Mouse (Mus musculus) forebrain, embryonic 10.5 days (tissue): Measurements from ENCODE around the gene Mllt6. TPM values are rescaled to one million over a fixed set of nuclear protein-coding genes. Genes with fewer than 3 reads are reported as not detected.
"Not testable (repeated sequence)": the region's sequence is repeated elsewhere in the genome, so short reads cannot be mapped to it uniquely, and the experiment has no call there.

Experiments used
- DNase-seq: peaks from one replicate; pipeline ENCODE4 v3.0.0-alpha.2; 2017; ENCODE audit warnings: low spot score; ENCODE audit errors: extremely low spot score
- H3K27ac ChIP-seq: fragments of 300-500 bp; sonication (generic); 2 replicates; pipeline ENCODE4 v1.5.1; 2016; ENCODE audit warnings: mild to moderate bottlenecking
- H3K27me3 ChIP-seq: fragments of 300-500 bp; sonication (generic); 2 replicates; pipeline ENCODE4 v1.6.1; 2016; ENCODE audit warnings: mild to moderate bottlenecking; ENCODE audit not compliant: poor library complexity, severe bottlenecking
- H3K36me3 ChIP-seq: fragments of 300-500 bp; sonication (generic); replicated peaks from 2 replicates; pipeline ENCODE4 v1.6.1; 2016; ENCODE audit warnings: mild to moderate bottlenecking, moderate library complexity
- H3K4me1 ChIP-seq: fragments of 300-500 bp; sonication (generic); 2 replicates; pipeline ENCODE4 v1.6.1; 2016
- H3K4me3 ChIP-seq: fragments of 300-500 bp; sonication (generic); 2 replicates; pipeline ENCODE4 v1.5.1; 2016; ENCODE audit warnings: mild to moderate bottlenecking, moderate library complexity
- H3K9me3 ChIP-seq: fragments of 300-500 bp; sonication (generic); 2 replicates; pipeline ENCODE4 v1.6.1; 2016; ENCODE audit warnings: mild to moderate bottlenecking, moderate library complexity
- WGBS: fragments of 180-500 bp; shearing (Covaris S2); methylation state at CpG from one replicate; pipeline ENCODE4 v1.1.7; 2016; 5-methylcytosine and 5-hydroxymethylcytosine counted together
- microRNA-seq: library from miRNA; unstranded; fragments of <30 nt; microRNA quantifications from one replicate; pipeline ENCODE4, GENCODE M21; 2017
- polyA plus RNA-seq: library from polyadenylated mRNA; unstranded; fragments of >200 nt; fragmentation: Nextera tagmentation; extraction: Ambion mirVana; gene quantifications from 2 replicates; pipeline ENCODE4 v1.2.1, GENCODE M21; 2016

The Mllt6 gene
- polyA plus RNA-seq, 1 experiment from 2014 or later, result 2.5 TPM

DNA sequence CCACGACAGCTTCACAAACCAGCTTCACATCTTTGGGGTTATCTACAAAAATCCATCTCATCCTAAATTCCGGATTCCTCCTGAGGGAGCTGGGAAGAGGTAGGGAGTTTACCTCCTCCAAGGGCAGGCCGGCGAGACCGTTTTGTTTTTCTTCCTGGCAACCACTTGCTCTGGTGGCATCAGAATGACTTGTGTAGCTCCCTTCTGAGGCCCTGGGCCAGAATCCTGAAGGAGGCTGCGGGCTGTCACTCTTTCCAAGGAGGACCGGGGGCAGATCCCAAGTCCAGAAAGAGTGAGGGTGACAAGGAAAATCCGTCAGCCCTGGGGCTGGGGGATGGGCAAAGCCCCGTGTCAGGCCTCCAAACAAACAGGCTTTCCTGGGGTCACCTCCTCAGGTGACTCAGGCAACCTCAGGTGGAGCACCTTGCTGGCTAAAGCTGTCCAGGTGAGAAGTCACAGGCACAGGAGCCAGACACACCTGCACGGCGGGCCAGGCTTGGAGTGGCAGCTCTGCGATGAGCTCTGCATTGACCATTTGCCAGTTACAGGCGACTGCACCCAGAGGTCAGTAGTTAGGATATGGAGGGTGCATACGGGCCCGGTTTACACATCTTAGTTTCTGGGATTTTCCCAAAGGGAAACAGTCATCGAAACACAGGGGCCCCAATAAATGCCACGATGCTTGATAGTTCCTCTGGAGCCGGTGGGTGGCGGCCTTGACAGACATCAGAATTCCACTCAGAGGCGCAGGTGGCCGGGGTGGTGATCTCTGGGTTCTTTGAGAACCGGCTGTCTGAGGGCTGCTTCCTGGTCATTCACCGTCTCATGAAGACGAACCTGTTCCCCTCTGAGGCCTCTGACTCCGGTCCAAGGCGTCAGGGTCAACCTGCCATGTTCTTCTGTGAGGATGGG is 54.4 kb downstream of the Mllt6 start:
- Histone ChIP-seq H3K27ac (no peak overlapping the region), H3K4me1 (no peaks in the 10 kb centered on the region), H3K27me3 (no peaks in the 10 kb centered on the region), H3K36me3 (peaks cover 97% of the 10 kb centered on the region), H3K9me3 (peaks cover 6% of the 10 kb centered on the region; the same call in 1 of the 2 replicates), H3K4me3 (no peak overlapping the region)
- DNase-seq, result no peak
- whole genome bisulfite sequencing, result 88% methylated on average over 26 of the region's 26 CpGs

DNA sequence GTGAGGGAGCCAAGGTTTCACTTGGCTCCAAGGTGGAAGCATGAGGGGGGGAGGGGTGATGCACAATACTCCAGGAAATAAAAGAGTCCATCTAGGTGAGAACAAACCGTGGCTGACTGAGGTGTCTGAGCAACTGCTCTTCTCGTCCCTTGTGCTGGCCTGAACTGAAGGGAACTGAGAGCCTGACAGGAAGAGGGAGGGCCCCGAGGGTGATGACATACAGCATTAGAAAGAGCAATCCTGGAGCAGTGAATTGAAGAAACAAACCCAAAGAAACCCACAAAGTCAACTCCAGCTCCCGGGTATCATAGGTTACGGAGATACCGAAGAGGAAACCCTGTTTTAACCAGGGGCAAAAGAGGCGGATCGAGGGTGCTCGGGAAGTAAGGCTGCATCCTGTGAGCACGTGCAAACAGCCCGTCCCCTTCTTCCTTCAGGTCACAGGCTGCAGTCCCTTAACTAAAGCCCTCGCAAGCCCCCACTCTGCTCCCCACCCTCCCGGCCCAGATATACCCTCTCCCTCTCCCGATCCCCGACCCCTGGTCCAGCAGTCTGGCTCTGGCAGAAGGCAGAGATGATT is 55.2 kb downstream of the Mllt6 start:
- Histone ChIP-seq H3K4me1 (no peaks in the 10 kb centered on the region), H3K4me3 (no peak overlapping the region; the same call in 1 of the 2 replicates), H3K36me3 (peaks cover 97% of the 10 kb centered on the region), H3K27me3 (no peaks in the 10 kb centered on the region), H3K27ac (no peak overlapping the region), H3K9me3 (peaks cover 6% of the 10 kb centered on the region; the same call in 1 of the 2 replicates)
- no peak for DNase-seq
- 87% methylated on average over 15 of the region's 15 CpGs for WGBS

DNA sequence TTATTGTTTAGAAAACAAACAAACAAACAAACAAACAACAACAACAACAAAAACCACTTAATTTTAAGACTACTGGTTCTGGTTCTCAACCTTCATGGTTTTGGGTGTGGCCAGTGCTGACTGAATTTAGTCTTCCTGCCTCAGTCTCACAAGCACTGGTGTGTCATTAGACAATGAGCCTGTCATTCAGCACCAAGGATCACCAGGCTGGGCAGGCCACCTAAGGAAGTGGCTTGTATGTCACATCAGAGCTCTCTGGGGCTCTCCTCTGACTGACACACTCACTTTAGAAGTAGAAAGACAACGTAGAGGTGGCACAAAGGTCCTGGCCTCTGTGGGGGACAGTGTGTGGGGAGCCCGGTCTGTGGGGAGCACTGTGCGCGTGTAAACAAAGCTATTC is 55.8 kb downstream of the Mllt6 start:
- H3K27ac ChIP-seq, result no peak overlapping the region
- WGBS, result 92% methylated on average over 4 of the region's 4 CpGs
- H3K36me3 ChIP-seq, result peaks cover 97% of the 10 kb centered on the region
- H3K4me1 ChIP-seq, result no peaks in the 10 kb centered on the region
- H3K4me3 ChIP-seq, result no peak overlapping the region
- H3K27me3 ChIP-seq, result no peaks in the 10 kb centered on the region
- H3K9me3 ChIP-seq, result peaks cover 6% of the 10 kb centered on the region; the same call in 1 of the 2 replicates
- DNase-seq, result no peak

DNA sequence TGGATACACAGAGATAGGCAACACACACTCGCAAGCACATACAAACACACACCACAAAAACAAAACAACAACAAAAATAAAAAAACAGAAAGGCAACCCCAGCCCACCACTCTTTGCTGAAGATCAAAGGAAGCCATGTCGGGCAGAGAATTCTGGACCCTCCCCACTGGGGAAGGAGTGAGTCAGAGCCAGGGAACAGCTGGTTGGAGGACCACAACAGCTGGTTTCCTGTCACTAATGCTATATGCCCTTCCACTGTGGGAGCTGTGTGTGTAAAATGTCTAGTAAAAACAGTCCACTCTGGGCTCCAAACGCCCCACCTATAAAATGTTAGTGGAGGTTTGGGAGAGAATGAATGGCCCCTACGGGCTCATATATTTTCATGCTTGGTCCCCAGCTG is 58.1 kb downstream of the Mllt6 start:
- Histone ChIP-seq H3K27ac (no peak overlapping the region), H3K4me3 (no peak overlapping the region), H3K9me3 (peaks cover 6% of the 10 kb centered on the region; the same call in 1 of the 2 replicates), H3K4me1 (no peaks in the 10 kb centered on the region), H3K36me3 (peaks cover 98% of the 10 kb centered on the region), H3K27me3 (no peaks in the 10 kb centered on the region)
- 95% methylated on average over 4 of the region's 4 CpGs for WGBS
- no peak for DNase-seq

DNA sequence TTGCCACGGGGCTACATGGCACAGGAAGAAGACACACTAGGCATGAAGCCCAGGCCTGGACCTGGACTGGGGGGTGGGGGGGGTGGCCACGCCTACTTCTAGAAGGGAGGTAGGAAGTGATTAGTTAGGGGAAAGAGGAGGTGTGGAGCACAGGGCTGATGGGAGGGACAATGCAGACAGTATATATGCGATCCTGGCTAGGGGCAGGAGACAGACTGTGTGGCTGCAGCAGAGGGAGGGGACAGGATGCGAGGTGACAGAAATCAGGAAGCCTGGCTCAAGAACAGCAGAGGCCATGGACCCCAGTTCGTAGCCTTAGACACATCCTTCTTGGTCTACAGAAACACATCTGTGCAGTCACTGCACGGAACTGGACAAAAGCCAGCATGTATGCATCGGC is 60.5 kb downstream of the Mllt6 start:
- DNase-seq, result no peak
- 87% methylated on average over 7 of the region's 7 CpGs for WGBS
- Histone ChIP-seq H3K4me1 (peaks cover under 1% of the 10 kb centered on the region; the same call in 1 of the 2 replicates), H3K9me3 (peaks cover 6% of the 10 kb centered on the region; the same call in 1 of the 2 replicates), H3K36me3 (peaks cover 100% of the 10 kb centered on the region), H3K27me3 (no peaks in the 10 kb centered on the region), H3K4me3 (no peak overlapping the region), H3K27ac (no peak overlapping the region)

DNA sequence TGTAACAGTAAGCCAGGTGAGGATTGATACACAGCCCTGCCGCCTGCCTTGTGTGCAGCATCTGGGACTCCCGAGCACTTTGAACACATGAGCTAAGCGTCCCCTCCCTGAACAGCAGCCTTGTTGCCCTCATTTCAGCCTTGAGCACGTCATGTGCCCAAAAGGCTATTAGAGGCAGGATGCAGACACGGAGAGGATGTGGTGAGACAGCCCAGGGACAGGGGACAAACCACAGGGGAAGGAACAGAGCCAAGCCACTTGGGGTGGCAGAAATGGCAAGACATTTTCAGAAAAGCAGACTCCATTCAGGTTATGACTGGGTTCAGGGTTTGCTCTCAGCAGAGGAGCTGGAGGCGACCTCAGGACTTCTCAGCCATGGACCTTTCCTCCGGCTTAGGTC is 65.1 kb downstream of the Mllt6 start:
- H3K4me1 ChIP-seq, result peaks cover 13% of the 10 kb centered on the region
- H3K27me3 ChIP-seq, result no peaks in the 10 kb centered on the region
- H3K27ac ChIP-seq, result no peak overlapping the region
- WGBS, result 88% methylated on average over 7 of the region's 7 CpGs
- H3K9me3 ChIP-seq, result no peaks in the 10 kb centered on the region
- no peak for DNase-seq
- H3K36me3 ChIP-seq, result peaks cover 91% of the 10 kb centered on the region
- H3K4me3 ChIP-seq, result no peak overlapping the region

- peaks cover 17% of the 10 kb centered on the region for H3K4me1 ChIP-seq
- H3K27ac ChIP-seq, result no peak overlapping the region
- no peaks in the 10 kb centered on the region for H3K27me3 ChIP-seq
- WGBS, result 86% methylated on average over 7 of the region's 7 CpGs
- peaks cover 86% of the 10 kb centered on the region for H3K36me3 ChIP-seq
- no peak for DNase-seq
- H3K9me3 ChIP-seq, result no peaks in the 10 kb centered on the region
- H3K4me3 ChIP-seq, result no peak overlapping the region
Measured at GRCm38 (mm10) chr11:97728730-97729129, 65.5 kb downstream of the Mllt6 start.

GRCm38 (mm10) chr11:97733689-97734088 is 70.5 kb downstream of the Mllt6 start:
- Histone ChIP-seq H3K4me3 (no peak overlapping the region), H3K36me3 (peaks cover 37% of the 10 kb centered on the region), H3K27me3 (no peaks in the 10 kb centered on the region), H3K9me3 (no peaks in the 10 kb centered on the region), H3K4me1 (peaks cover 24% of the 10 kb centered on the region), H3K27ac (peak overlapping the region; percentile 40; the same call in 1 of the 2 replicates)
- 29% methylated on average over 10 of the region's 10 CpGs for WGBS
- peak; percentile 25 for DNase-seq

- H3K27ac ChIP-seq, DNase-seq, H3K27me3 ChIP-seq, H3K9me3 ChIP-seq, H3K4me3 ChIP-seq: not testable (repeated sequence)
- H3K4me1 ChIP-seq, result peaks cover 19% of the 10 kb centered on the region
- peaks cover 29% of the 10 kb centered on the region for H3K36me3 ChIP-seq
- WGBS, result 91% methylated on average over 5 of the region's 5 CpGs
Measured at GRCm38 (mm10) chr11:97734810-97735209, 71.6 kb downstream of the Mllt6 start.

Small RNAs within 50 kb of the gene (microRNA-seq; reads per million reads assigned to microRNA genes)
- gene Gm24158 (0.90 reads per million), gene Mir6927 (0.90 reads per million)

Other genes with a start within 250 kb of the Mllt6 start
- gene Arhgap23, start 247.9 kb upstream of the Mllt6 start, polyA plus RNA-seq, result 1.6 and 2.2 TPM in 2 replicates
- 0.30 and 0.41 TPM in 2 replicates for gene 4933428G20Rik, start 163.1 kb upstream of the Mllt6 start, polyA plus RNA-seq
- gene Srcin1, start 87.2 kb upstream of the Mllt6 start, polyA plus RNA-seq, result 0.91 and 1.1 TPM in 2 replicates
- 11.4 and 11.6 TPM in 2 replicates for gene Epop, start 33.7 kb upstream of the Mllt6 start, polyA plus RNA-seq
- gene Cisd3, start 22.4 kb downstream of the Mllt6 start, polyA plus RNA-seq, result 17.0 and 21.7 TPM in 2 replicates
- 18.4 and 20.9 TPM in 2 replicates for gene Pcgf2, start 37.1 kb downstream of the Mllt6 start, polyA plus RNA-seq
- gene Psmb3, start 40.0 kb downstream of the Mllt6 start, polyA plus RNA-seq, result 627 and 634 TPM in 2 replicates
- 1.3 and 2.1 TPM in 2 replicates for gene Pip4k2b, start 81.3 kb downstream of the Mllt6 start, polyA plus RNA-seq
- gene Cwc25, start 103.1 kb downstream of the Mllt6 start, polyA plus RNA-seq, result 20.3 and 22.0 TPM in 2 replicates
- 0.73 TPM in 1 of 2 replicates, not detected in the other for gene 1700001P01Rik, start 112.5 kb downstream of the Mllt6 start, polyA plus RNA-seq
- 449 and 492 TPM in 2 replicates for gene Rpl23, start 119.0 kb downstream of the Mllt6 start, polyA plus RNA-seq
- 85.5 and 87.3 TPM in 2 replicates for gene Lasp1, start 135.6 kb downstream of the Mllt6 start, polyA plus RNA-seq
- gene B230217C12Rik, start 177.4 kb downstream of the Mllt6 start, polyA plus RNA-seq, result 13.3 and 15.9 TPM in 2 replicates
- 0.64 and 0.91 TPM in 2 replicates for gene Fbxo47, start 220.7 kb downstream of the Mllt6 start, polyA plus RNA-seq